ENCODE assay signal across 15 mouse cellular contexts in the genomic region with DNA sequence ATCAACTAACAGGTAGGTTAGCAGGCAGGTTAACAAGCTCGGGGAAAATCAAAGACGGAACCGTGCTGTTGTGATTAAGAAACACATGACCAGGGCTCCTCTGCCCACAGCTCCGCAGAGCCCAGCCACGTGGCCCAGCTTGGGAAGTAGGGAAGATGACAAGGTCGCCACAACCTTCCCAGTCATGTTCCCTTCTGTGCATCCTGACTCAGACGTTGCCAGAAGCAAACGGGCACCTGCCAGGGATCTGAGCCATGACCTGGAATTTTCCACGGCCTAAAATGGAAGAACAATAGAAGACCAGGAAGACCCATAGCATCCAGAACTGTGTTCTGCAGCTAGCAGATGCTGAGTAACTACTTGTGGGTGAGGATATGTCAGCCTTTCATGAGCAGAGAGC. TPM values are rescaled to one million over a fixed set of nuclear protein-coding genes. Genes with fewer than 3 reads are reported as not detected.
A peak's percentile ranks its signal among the peaks of the same experiment; 100 is the strongest.
DNase-seq lines count a peak whose midpoint lies in the region; ATAC-seq lines count a peak whose summit lies in the region.
"Had no signal": no experiment of that assay in that cellular context is flagged by ENCODE, and none has a peak within 500 bp of the region (broad histone marks: within the 10 kb centered on the region; RNA-seq: fewer than 3 reads in every experiment).

No protein-coding gene starts in this region.

- H3K9me3 ChIP-seq in heart, embryonic 11.5 days (replicated peaks; ENCODE audit: control insufficient read depth, low read length), result no peaks in the 10 kb centered on the region
- H3K9me3 ChIP-seq in heart, embryonic 13.5 days, result no peaks in the 10 kb centered on the region
- H3K9me3 ChIP-seq: forebrain, embryonic 13.5 days; limb, embryonic 12.5 days; lung, embryonic 15.5 days; midbrain, embryonic 15.5 days; neural tube, embryonic 15.5 days had no signal

- peak; percentile 96 for DNase-seq in heart, adult 11 months
- peak; percentile 66 for DNase-seq in 3134 (ENCODE audit: extremely low read depth, insufficient read length, low spot score)
- DNase-seq in cerebellum, adult 11-12 months, result peak; percentile 90
- no peak for DNase-seq in spleen, adult 18-20 months
- DNase-seq in liver, result no peak
- DNase-seq in gastrocnemius, postnatal 25 days, result no peak
- DNase-seq: gastrocnemius, postnatal 14 days had no signal

- H3K4me3 ChIP-seq in heart, embryonic 11.5 days (ENCODE audit: low read depth, low read length), result no peak overlapping the region
- no peak overlapping the region for H3K4me3 ChIP-seq in heart, embryonic 13.5 days
- H3K4me3 ChIP-seq: forebrain, embryonic 13.5 days; limb, embryonic 12.5 days; lung, embryonic 15.5 days; midbrain, embryonic 15.5 days; neural tube, embryonic 15.5 days had no signal

- no peaks in the 10 kb centered on the region for H3K27me3 ChIP-seq in heart, embryonic 11.5 days (ENCODE audit: control insufficient read depth, insufficient read depth, low read length)
- no peaks in the 10 kb centered on the region for H3K27me3 ChIP-seq in heart, embryonic 13.5 days (replicated peaks)
- H3K27me3 ChIP-seq: limb, embryonic 12.5 days; lung, embryonic 15.5 days; midbrain, embryonic 15.5 days; neural tube, embryonic 15.5 days had no signal

- H3K36me3 ChIP-seq in heart, embryonic 11.5 days (ENCODE audit: control insufficient read depth, insufficient read depth, low read length), result no peaks in the 10 kb centered on the region
- H3K36me3 ChIP-seq in heart, embryonic 13.5 days, result no peaks in the 10 kb centered on the region
- H3K36me3 ChIP-seq: limb, embryonic 12.5 days; lung, embryonic 15.5 days; midbrain, embryonic 15.5 days; neural tube, embryonic 15.5 days had no signal

- H3K4me1 ChIP-seq in heart, embryonic 11.5 days (ENCODE audit: control insufficient read depth, insufficient read depth, low read length), result peaks cover 29% of the 10 kb centered on the region
- peaks cover 52% of the 10 kb centered on the region for H3K4me1 ChIP-seq in heart, embryonic 13.5 days

- H3K9ac ChIP-seq in heart, embryonic 11.5 days (ENCODE audit: low read depth, low read length), result no peak overlapping the region
- H3K9ac ChIP-seq in heart, embryonic 13.5 days, result no peak overlapping the region
- H3K9ac ChIP-seq: forebrain, embryonic 13.5 days; limb, embryonic 12.5 days; lung, embryonic 15.5 days; midbrain, embryonic 15.5 days; neural tube, embryonic 15.5 days had no signal

- no peak for ATAC-seq in heart, embryonic 11.5 days (replicated peaks; ENCODE audit: insufficient number of reproducible peaks, low FRiP score, low TSS enrichment)
- no peak for ATAC-seq in heart, embryonic 13.5 days (ENCODE audit: extremely low read depth, insufficient number of reproducible peaks, low FRiP score, low TSS enrichment)
- ATAC-seq: forebrain, embryonic 13.5 days; hindbrain, embryonic 16.5 days; midbrain, embryonic 15.5 days had no signal

- 57% methylated on average over 9 of the region's 9 CpGs for WGBS in heart, embryonic 11.5 days (ENCODE audit: insufficient replicate concordance)
- WGBS in heart, embryonic 13.5 days, result 43% methylated on average over 9 of the region's 9 CpGs

- H3K27ac ChIP-seq in heart, embryonic 11.5 days (ENCODE audit: low read depth, low read length), result no peak overlapping the region
- peak overlapping the region; percentile 55 for H3K27ac ChIP-seq in heart, embryonic 13.5 days (replicated peaks)
- H3K27ac ChIP-seq: forebrain, embryonic 13.5 days; limb, embryonic 12.5 days; lung, embryonic 15.5 days; midbrain, embryonic 15.5 days; neural tube, embryonic 15.5 days had no signal

- H3K4me2 ChIP-seq in heart, embryonic 11.5 days, result no peak overlapping the region
- H3K4me2 ChIP-seq in heart, embryonic 13.5 days, result no peak overlapping the region
- H3K4me2 ChIP-seq: forebrain, embryonic 13.5 days; limb, embryonic 12.5 days; lung, embryonic 15.5 days; midbrain, embryonic 15.5 days; neural tube, embryonic 15.5 days had no signal

RNA-seq across cellular contexts. Expression of a gene that starts 32.5 kb away (rescaled TPM):
- polyA plus RNA-seq in heart, embryonic 11.5 days (2014; fragmentation: Nextera tagmentation; extraction: Ambion mirVana), result 1.4 and 1.5 TPM in 2 replicates
- 0.51 and 0.83 TPM in 2 replicates for polyA plus RNA-seq in heart, embryonic 13.5 days (2015; fragmentation: Nextera tagmentation; extraction: Ambion mirVana)
- total RNA-seq in gastrocnemius, postnatal 25 days (2021), result 1 to 10 TPM; 5.6 to 6.5 TPM

Comparison
In these comparisons a context has a peak if more than half of its experiments do, and no peak if none do; other contexts are left out.
1. DNase-seq: peak in heart, adult 11 months (single experiment), 3134 (single experiment) and cerebellum, adult 11-12 months (single experiment); none in spleen, adult 18-20 months (0 of 2), liver (single experiment) and gastrocnemius, postnatal 25 days (single experiment).